ENCODE assay signal across 15 mouse cellular contexts in the genomic region with DNA sequence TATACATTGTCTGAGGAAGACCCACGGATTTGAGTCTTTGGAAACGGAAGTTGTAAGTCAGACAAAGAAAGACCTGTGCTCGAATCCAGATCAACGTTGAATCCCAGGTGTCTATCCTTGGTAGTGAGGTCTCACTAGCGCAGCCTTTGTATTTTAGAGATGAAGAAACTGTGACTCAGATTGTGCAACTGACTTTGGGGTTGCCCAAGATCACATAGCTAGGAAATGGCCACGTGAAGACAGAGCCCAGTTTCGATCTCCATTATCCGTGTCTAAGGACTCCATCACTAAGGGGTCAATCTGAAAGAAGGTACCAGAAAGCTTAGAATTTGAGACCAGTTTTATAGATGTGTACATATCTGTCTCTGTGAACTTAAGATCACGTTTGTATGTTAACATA. TPM values are rescaled to one million over a fixed set of nuclear protein-coding genes. Genes with fewer than 3 reads are reported as not detected.
"Had no signal": no experiment of that assay in that cellular context is flagged by ENCODE, and none has a peak within 500 bp of the region (broad histone marks: within the 10 kb centered on the region; RNA-seq: fewer than 3 reads in every experiment).

No protein-coding gene starts in this region.

- DNase-seq: liver, embryonic 13.5 days; liver, postnatal 0 days; lung, adult 2 months; lung, postnatal 14 days; lung, postnatal 36 days; right cerebral cortex, postnatal 14 days; right cerebral cortex, postnatal 4 days; spleen, adult 18-20 months; thymus, adult 2 months; thymus, postnatal 25 days; thymus, postnatal 4 days had no signal

- ATAC-seq: liver, postnatal 0 days; lung, postnatal 0 days; midbrain, embryonic 13.5 days; midbrain, embryonic 15.5 days had no signal

RNA-seq across cellular contexts. Expression of a gene that starts 17.3 kb away (rescaled TPM):
- total RNA-seq: midbrain, postnatal 0 days had no signal
